Mouse (Mus musculus): ENCODE data around the gene Ptprcap.

DNA sequence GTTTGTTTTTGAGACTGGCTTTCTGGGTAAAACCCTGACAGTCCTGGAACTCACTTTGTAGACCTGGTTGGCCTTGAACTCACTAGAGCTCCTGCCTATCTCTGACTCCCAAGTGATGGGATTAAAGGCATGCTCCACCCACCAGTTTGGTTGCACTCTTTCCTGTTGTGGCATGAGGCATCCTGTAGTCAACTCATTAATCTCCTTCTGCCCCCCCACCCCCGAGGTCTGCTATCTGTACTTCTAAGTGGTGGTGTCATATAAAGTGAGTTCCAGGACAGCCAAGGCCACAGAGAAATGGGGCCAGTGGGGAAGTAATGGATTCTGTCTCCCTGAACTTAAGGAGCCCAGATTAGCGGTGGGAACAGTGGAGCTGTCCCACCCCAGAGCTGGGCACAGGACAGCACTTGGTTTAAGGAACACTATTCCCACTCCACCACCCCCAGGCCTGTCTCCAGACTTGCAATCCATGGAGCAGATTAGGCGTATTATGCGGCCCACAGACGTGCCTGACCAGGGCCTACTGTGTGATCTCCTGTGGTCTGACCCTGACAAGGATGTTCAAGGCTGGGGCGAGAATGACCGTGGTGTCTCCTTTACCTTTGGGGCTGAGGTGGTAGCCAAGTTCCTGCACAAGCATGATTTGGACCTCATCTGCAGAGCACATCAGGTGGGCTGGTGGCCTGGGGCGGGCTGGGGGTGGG lies 40.8 kb downstream of the Ptprcap start:
- TF ChIP-seq GATA1 (IDR thresholded peaks at IDR 0.05; ENCODE audit: low read length): no peak
- TF ChIP-seq TAL1 (IDR thresholded peaks at IDR 0.05; ENCODE audit: low read length): no peak

All from erythroblast, embryonic 14.5 days (primary cell).